Mouse (Mus musculus) kidney, embryonic 16.5 days (tissue): ENCODE measurements at regions not wholly inside any gene's neighbourhood (a gene's known extent, or its start where the extent isn't known, plus 50 kb on each side); places are given as distances from the start of the nearest gene placed in this dataset.

Experiments
- ATAC-seq: fragments of 200-750 bp; cut with Nextera tagmentation; 2 replicates; pipeline ENCODE4 v1.8.0; 2017; ENCODE audit warnings: moderate TSS enrichment; ENCODE audit not compliant: low FRiP score, low TSS enrichment
- H3K27ac ChIP-seq: fragments of 300-500 bp; sonication (generic); 2 replicates; pipeline ENCODE4 v1.5.1; 2014; ENCODE audit warnings: low read length
- H3K27me3 ChIP-seq: fragments of 300-500 bp; sonication (generic); 2 replicates; pipeline ENCODE4 v1.6.1; 2014; ENCODE audit warnings: low read length, control low read depth, mixed read lengths; ENCODE audit not compliant: insufficient read depth
- H3K36me3 ChIP-seq: fragments of 300-500 bp; sonication (generic); 2 replicates; pipeline ENCODE4 v1.6.1; 2014; ENCODE audit warnings: low read length, control low read depth, mixed read lengths; ENCODE audit not compliant: insufficient read depth
- H3K4me1 ChIP-seq: fragments of 300-500 bp; sonication (generic); 2 replicates; pipeline ENCODE4 v1.6.1; 2014; ENCODE audit warnings: low read length, control low read depth, mixed read lengths; ENCODE audit not compliant: insufficient read depth
- H3K4me2 ChIP-seq: fragments of 300-500 bp; sonication (generic); replicated peaks from 2 replicates; pipeline ENCODE4 v1.6.1; 2014; ENCODE audit warnings: low read depth, low read length
- H3K4me3 ChIP-seq: fragments of 300-500 bp; sonication (generic); 2 replicates; pipeline ENCODE4 v1.5.1; 2014; ENCODE audit warnings: mild to moderate bottlenecking, low read length
- H3K9ac ChIP-seq: fragments of 300-500 bp; sonication (generic); replicated peaks from 2 replicates; pipeline ENCODE4 v1.6.1; 2014; ENCODE audit warnings: low read length
- H3K9me3 ChIP-seq: fragments of 300-500 bp; sonication (generic); 2 replicates; pipeline ENCODE4 v1.6.1; 2016; ENCODE audit warnings: low read length, control low read depth
- WGBS: fragments of 180-500 bp; shearing (Covaris S2); extraction: QIAGEN DNeasy Blood & Tissue Kit; methylation state at CpG from one replicate; pipeline ENCODE4 v1.1.7; 2014; 5-methylcytosine and 5-hydroxymethylcytosine counted together

DNA sequence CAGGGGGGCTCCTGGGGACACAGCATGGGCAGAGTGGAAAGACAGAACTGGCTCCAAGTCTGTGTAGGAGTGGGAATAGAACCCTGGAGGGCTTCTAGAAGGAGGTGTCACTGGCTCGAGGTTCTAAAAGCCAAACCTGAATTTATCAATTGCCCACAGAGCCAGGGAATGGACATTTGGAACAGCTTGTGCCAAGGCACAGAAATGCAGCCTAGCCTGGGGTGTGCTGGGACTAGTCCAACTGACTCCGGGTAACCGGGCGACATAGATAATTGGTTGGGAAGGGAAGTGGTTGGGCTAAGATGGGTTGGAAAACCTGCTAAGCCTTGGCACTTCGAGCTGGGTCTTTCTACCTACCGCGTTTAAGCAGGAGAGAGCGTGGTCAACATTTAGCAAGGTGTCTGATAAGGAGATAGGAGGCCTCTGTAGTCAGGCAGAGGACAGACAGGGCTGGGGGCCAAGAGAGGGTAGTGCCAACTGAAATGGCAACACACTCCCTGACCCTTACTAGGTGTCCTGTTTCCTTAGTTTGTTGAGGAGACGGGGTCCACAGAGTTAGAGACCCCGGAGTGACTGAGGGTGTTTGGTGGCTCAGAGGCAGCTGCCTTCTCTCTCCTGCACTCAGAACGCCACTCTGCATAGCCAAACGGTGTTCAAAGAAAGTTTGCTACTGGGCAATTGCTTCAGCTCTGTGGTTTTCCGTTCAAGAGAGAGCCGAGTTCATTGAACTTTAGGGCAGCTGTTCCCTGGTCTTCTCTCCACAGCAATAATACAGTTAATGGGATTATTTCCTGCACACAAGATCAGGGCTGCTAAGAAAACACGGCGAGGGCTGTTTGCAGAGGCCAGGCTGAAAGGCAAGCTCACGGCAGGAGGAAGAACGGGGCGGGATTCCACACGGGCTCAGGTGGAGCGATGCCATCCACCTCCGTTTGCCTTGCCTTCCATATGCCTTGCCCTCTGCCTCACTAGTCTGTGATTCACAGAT is 138.3 kb upstream of the 1600014C23Rik start:
- H3K4me3 ChIP-seq = no peak overlapping the region
- WGBS = 34% methylated on average over 22 of the region's 22 CpGs
- peaks cover 40% of the 10 kb centered on the region for H3K4me1 ChIP-seq
- H3K36me3 ChIP-seq = no peaks in the 10 kb centered on the region
- peaks cover 16% of the 10 kb centered on the region; the same call in 1 of the 2 replicates for H3K27me3 ChIP-seq
- H3K9ac ChIP-seq = 0 out of 2 replicates have a peak overlapping the region, but pooled peaks have one; percentile 18
- H3K27ac ChIP-seq = peak overlapping the region; percentile 35; the same call in 1 of the 2 replicates
- peak overlapping the region; percentile 11; the same call in 1 of the 2 replicates for H3K4me2 ChIP-seq
- no peak; the same call in 1 of the 2 replicates for ATAC-seq
- H3K9me3 ChIP-seq = 0 out of 2 replicates have a peak, but pooled peaks cover 6% of the 10 kb centered on the region

- peaks cover 16% of the 10 kb centered on the region; the same call in 1 of the 2 replicates for H3K27me3 ChIP-seq
- no peak for ATAC-seq
- H3K4me3 ChIP-seq = no peak overlapping the region
- no peaks in the 10 kb centered on the region for H3K36me3 ChIP-seq
- WGBS = 80% methylated on average over 9 of the region's 9 CpGs
- no peak overlapping the region for H3K4me2 ChIP-seq
- H3K27ac ChIP-seq = no peak overlapping the region
- H3K4me1 ChIP-seq = peaks cover 47% of the 10 kb centered on the region
- H3K9ac ChIP-seq = no peak overlapping the region
- 0 out of 2 replicates have a peak, but pooled peaks cover 6% of the 10 kb centered on the region for H3K9me3 ChIP-seq
Measured at GRCm38 (mm10) chr17:45871067-45871466, 137.4 kb upstream of the 1600014C23Rik start.

GRCm38 (mm10) chr17:45869014-45869968 is 135.6 kb upstream of the 1600014C23Rik start:
- ATAC-seq = peak; percentile 53
- H3K9ac ChIP-seq = no peak overlapping the region
- peak overlapping the region; percentile 43 for H3K27ac ChIP-seq
- no peak overlapping the region for H3K4me2 ChIP-seq
- H3K4me1 ChIP-seq = peaks cover 56% of the 10 kb centered on the region
- H3K27me3 ChIP-seq = peaks cover 16% of the 10 kb centered on the region; the same call in 1 of the 2 replicates
- no peaks in the 10 kb centered on the region for H3K36me3 ChIP-seq
- no peak overlapping the region for H3K4me3 ChIP-seq
- 0 out of 2 replicates have a peak, but pooled peaks cover 6% of the 10 kb centered on the region for H3K9me3 ChIP-seq
- WGBS = 46% methylated on average over 17 of the region's 17 CpGs

DNA sequence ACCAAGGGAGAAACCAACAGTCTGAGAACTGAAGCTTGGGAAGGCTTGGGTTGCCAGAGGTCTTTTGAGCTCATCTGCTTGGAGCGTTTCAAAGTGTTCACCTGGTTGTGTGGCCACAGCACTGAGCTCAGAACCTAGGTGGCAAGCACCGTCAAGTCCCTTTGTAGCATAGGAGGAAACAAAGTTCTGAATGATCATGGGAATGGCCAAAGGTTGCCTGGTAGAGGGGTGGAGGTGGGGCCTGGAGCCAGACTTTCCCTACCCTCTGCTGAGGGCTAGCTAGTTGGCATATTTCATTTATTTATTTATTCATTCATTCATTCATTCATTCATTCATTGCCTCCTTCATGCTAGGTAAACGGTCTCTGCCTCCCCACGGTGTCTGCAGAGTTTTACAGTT is 134.9 kb upstream of the 1600014C23Rik start:
- WGBS = 86% methylated on average over 4 of the region's 4 CpGs
- Histone ChIP-seq H3K27ac (0 out of 2 replicates have a peak overlapping the region, but pooled peaks have one; percentile 13), H3K4me3 (no peak overlapping the region), H3K9me3 (0 out of 2 replicates have a peak, but pooled peaks cover 6% of the 10 kb centered on the region), H3K4me2 (no peak overlapping the region), H3K27me3 (peaks cover 16% of the 10 kb centered on the region; the same call in 1 of the 2 replicates), H3K4me1 (peaks cover 55% of the 10 kb centered on the region), H3K9ac (no peak overlapping the region), H3K36me3 (no peaks in the 10 kb centered on the region)
- ATAC-seq = no peak

GRCm38 (mm10) chr17:45867727-45868126 is 134.1 kb upstream of the 1600014C23Rik start:
- Histone ChIP-seq H3K36me3 (no peaks in the 10 kb centered on the region), H3K27ac (no peak overlapping the region), H3K9me3 (0 out of 2 replicates have a peak, but pooled peaks cover 6% of the 10 kb centered on the region), H3K9ac (no peak overlapping the region), H3K4me2 (no peak overlapping the region), H3K27me3 (peaks cover 11% of the 10 kb centered on the region; the same call in 1 of the 2 replicates), H3K4me3 (no peak overlapping the region), H3K4me1 (peaks cover 50% of the 10 kb centered on the region)
- WGBS = 73% methylated on average over 5 of the region's 5 CpGs
- ATAC-seq = no peak

DNA sequence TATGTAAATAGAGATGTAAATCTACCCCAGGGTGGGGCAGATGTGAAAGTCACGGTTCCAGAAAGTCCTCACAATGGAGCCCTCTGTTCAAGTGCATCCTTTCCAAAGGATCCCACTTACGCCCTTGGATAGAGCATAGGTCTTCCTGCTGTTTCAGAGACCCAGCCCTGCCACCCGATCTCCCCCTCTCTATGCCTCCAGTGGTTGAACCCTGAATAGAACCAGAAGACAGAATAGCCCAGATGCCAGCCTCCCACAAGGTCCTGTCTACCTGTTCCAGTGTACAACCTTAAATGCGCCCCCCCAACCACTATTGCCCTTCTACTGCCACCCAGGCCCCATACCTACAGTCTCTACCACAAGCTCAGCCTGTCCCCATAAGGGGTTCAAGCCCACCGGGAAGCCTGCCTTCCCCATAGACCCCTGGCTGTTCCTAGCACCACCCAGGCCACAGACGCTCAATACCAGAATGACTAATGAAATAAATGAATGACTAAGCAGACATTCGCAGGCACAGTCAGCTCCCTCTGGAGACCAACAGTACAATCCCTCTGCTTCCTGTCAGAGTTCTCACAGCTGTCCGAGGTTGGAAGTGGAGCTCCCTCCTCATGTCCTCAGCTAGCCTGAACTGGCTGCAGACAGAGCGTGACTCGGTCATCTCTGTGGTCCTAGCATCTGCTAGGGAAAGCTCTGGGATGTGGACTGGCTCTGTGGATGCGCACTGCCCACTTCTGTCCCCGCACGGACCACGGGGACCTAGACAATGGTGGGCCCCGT is 133.4 kb upstream of the 1600014C23Rik start:
- peak; percentile 21; the same call in 1 of the 2 replicates for ATAC-seq
- H3K27me3 ChIP-seq = peaks cover 11% of the 10 kb centered on the region; the same call in 1 of the 2 replicates
- WGBS = 66% methylated on average over 15 of the region's 15 CpGs
- H3K9ac ChIP-seq = no peak overlapping the region
- H3K36me3 ChIP-seq = no peaks in the 10 kb centered on the region
- peaks cover 44% of the 10 kb centered on the region for H3K4me1 ChIP-seq
- H3K4me2 ChIP-seq = no peak overlapping the region
- no peak overlapping the region for H3K27ac ChIP-seq
- no peak overlapping the region for H3K4me3 ChIP-seq
- H3K9me3 ChIP-seq = 0 out of 2 replicates have a peak, but pooled peaks cover 6% of the 10 kb centered on the region

DNA sequence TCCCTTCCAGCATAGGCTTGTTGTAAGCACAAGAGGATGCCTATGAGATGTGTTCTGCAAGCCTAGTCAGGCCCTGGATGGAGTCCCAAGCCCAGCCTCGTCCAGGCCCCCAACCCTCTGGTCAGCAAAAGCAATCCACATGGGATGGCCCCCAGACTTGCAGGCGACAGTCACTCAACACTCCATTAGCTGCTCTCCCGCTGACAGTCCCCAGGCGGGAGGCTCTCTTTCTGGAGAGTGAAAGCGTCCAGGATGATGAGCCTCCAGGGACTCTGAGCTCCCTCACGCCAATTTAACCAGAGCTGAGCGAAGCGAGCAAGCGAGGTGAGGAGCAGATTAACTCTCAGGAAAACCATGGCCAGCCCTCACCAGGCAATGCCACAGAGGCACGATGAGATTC is 132.7 kb upstream of the 1600014C23Rik start:
- Histone ChIP-seq H3K4me1 (peaks cover 39% of the 10 kb centered on the region), H3K9ac (no peak overlapping the region), H3K9me3 (0 out of 2 replicates have a peak, but pooled peaks cover 6% of the 10 kb centered on the region), H3K4me3 (no peak overlapping the region), H3K27me3 (peaks cover 5% of the 10 kb centered on the region; the same call in 1 of the 2 replicates), H3K4me2 (no peak overlapping the region), H3K27ac (0 out of 2 replicates have a peak overlapping the region, but pooled peaks have one; percentile 8), H3K36me3 (no peaks in the 10 kb centered on the region)
- ATAC-seq = no peak
- 23% methylated on average over 10 of the region's 10 CpGs for WGBS

DNA sequence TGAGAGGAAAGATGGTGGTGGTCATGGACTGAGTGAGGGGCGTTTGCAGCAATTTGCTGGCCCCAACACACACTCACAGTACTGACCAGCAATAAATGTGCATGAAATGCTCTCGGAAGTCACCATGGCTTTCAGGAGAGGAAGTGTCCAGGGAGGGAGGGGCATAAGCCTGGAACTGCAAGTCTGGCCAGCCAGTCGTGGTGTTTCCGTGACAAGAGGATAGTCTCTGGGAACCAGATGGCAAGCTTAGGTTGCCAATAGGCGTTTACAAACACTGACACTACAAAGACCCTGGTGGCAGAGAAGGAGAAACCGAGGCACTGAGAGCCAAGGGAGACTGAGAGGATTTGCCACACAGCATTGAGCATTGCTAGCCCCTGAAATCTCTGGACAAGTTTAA is 132.3 kb upstream of the 1600014C23Rik start:
- ATAC-seq = no peak
- H3K27me3 ChIP-seq = peaks cover under 1% of the 10 kb centered on the region; the same call in 1 of the 2 replicates
- no peak overlapping the region for H3K4me3 ChIP-seq
- H3K36me3 ChIP-seq = no peaks in the 10 kb centered on the region
- 56% methylated on average over 6 of the region's 6 CpGs for WGBS
- H3K27ac ChIP-seq = 0 out of 2 replicates have a peak overlapping the region, but pooled peaks have one; percentile 8
- H3K4me2 ChIP-seq = no peak overlapping the region
- no peak overlapping the region for H3K9ac ChIP-seq
- H3K9me3 ChIP-seq = 0 out of 2 replicates have a peak, but pooled peaks cover 6% of the 10 kb centered on the region
- H3K4me1 ChIP-seq = peaks cover 39% of the 10 kb centered on the region
